Mouse (Mus musculus): ENCODE results near the gene Fosl2.

Fosl2 gene

DNA sequence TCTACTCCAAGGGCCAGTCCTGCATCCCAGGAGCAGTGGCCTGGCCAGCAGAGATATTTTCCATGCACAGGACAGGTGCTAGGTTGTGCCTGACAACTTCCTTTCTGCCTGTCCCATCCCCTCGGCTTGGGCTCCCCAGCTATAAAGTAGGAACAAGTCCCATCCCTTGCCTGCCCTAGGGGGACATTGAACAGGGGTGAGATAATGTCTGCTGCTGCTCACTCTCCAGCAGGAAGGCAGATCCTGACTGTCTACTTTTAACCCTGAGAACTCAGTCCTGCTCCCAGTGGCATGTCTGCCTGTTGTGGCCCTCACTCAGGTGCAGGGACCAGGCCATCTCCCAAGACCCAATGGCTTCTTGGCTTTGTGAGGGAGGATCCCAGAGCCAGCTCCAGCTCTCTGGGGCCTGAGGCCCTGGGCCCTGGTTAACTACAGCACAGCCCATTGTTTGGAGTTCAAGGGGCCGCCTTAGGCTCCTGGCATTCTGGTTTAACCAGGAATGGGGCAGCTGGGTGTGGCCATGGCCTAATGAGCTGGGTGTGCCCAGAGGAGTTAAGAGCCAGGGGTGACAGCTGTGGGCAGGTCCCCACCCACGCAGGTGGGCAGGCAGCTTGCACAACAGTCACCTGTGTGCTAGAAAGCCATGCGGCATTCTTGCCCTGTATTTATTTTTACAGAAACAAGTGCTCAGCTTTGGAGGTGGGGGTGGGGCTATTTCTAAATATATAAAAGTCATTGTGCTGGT is 47.5 kb downstream of the Fosl2 start:
- DNase-seq (ENCODE audit: low spot score) = no peak

DNA sequence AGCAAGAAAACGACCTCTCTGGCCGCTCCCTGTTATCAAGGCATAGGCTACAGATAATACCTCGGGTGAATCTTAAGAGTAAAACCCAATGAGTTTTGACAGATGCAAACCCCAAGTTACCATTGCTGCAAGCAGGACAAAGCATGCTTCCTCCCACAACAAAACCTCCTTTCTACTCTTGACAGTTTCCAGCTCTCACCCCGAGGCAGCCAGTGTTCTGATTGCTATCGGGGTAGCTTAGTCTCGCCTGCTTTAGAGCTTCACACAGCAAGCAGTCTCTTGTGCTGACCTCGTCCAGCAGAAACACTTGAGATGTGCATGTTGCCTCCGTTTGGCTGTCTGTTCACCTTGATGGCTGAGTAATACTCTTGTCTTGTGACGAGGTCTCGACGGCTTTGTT is 52.1 kb downstream of the Fosl2 start:
- DNase-seq (ENCODE audit: low spot score) = no peak

DNA sequence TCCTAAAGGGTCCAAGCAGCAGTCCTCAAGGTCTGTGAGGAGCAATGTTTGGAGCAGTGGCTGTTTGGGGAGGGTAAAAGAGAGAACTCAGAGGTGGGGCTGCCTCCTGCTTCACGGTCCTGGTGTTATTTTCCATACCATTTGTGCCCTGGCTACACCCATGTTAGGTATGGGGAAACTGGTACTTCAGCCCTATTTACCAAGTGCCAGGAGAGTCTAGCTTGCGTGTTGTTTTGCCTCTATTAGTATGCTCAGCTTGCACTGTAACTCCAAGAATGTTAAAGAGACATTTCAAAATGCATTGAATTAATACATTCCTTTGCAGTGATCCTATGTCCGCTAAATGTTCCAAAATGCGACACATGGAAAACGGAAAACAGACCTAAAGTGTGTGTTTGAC is 55.7 kb downstream of the Fosl2 start:
- no peak for DNase-seq (ENCODE audit: low spot score)

DNA sequence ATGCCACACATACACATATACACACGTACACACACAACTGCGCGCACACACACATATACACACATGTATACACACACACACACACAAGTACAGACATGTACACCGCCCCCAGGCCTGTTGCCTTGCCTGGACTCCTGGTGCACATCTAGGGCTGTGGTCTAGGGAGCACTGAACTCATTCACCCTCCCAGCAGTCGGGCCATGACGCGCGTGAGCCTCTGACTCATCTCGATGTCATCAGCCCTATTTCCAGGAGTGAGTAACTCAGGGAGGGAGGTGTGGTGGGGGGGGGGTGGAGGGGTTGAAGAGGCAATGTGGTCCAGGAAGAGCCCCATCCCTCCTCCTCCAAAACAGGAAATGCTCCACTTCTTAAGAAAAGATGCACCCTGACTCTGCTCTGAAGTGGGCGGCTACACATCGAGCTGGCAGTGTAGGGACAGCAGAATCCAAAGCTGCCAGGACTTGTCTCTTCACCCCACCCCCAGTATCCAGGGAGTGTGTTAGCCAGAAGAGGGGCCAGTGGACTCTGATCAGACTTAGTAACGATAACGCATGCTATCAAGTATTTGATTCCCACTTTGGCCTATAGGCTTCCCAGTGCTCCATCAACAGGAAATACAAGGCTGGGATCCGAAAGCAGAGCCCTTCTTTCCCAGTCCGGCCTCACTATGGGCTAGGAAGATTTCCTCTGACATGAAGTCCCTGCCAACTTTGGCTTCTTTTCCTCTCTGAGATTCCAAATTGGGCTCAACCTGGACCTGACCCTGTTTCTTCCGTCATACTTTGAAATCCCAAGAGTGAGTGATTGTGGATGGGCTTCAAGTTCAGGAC is 56.6 kb downstream of the Fosl2 start:
- no peak for DNase-seq (ENCODE audit: low spot score)

DNA sequence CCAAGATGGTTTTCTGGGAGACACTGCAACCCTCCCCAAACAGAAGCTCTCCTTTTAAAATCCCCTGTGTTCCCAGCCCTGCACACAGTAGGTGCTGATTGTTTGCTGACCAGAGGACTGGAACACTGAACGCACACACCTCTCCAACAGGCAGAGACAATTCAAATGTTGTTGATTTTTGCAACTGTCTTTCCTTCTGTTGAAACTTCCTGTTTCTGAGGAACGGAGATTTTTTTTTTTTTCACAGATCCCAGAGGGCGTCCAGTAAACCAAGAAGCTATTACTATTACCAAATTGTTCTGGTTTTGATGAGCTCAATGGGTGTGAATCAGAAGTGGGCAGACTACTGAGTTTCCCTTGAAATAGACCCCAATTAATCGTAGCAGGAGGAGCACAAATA is 58.6 kb downstream of the Fosl2 start:
- no peak for DNase-seq (ENCODE audit: low spot score)

DNA sequence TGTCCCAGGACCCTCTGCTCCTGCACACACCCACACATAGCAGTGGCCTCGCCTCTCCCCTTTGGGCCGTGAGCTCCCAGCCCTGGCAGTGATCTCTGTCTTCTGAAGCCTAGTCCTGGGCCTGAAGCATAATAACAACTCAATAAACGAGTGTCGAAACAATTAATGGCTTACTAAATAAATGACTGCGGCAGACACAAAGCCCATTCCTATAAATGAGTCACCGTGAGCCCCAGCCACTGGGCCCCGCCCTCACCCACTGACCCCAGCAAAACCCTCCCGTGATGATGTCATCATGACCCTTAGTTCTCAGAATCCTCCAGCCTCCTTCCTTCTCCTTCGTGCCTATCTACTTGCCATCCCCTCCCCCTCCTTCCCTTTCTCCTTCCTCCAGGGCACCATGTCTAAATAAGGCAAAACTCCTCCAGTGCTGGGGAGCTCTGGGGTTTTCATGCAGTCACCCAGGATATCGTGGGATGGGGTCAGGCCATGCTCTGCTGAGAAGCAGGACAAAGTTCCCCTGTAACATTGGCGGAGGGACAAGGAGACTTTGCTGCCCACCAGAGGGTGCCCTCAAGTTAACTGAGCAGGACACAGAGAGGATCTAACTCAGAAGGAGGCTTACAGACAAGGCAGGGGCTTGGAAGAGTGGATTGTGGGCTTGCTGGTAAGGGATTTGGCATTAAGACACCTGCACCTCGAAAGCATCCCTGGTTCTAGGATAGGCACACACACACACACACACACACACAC is 60.4 kb downstream of the Fosl2 start:
- DNase-seq (ENCODE audit: low spot score) = no peak

DNA sequence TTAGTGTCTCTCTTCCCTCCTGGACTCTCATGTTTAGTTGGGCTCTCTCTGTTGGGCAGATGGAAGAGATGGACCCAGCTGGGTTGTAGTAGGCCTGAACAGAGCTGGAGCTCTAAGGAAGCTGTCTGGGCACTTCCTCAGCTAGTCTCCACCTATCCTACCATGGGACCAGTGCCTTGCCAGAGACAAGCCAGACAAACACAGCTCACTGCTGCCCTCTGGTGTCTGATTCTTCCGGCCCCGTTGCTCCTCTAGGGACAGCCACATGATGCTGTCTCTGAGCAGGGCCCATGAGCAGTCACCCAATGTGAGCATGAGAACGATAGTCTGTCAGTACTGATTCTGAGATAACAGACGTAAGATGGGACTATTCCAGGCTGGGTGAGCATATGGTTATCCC is 62.1 kb downstream of the Fosl2 start:
- peak; percentile 95 for DNase-seq (ENCODE audit: low spot score)

DNA sequence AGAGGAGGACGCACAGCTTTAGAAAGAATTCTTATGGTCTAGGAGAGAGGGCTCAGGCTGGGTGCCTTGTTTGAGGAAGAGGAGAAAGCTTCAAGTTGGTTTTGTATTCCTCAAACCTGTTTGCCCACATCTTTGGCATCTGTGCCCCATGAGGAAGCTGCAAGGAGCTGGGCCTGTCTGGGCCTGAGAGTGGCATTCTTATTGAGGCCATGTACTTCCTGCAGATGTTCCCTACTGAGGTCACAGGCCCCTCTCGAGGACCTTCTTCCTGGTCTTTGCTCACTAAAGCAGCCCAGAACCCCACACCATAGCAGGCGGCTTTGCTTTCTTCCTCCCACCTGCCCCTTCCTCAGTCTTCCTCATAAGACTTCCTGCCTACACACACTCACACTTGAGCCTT is 63.5 kb downstream of the Fosl2 start:
- no peak for DNase-seq (ENCODE audit: low spot score)

DNA sequence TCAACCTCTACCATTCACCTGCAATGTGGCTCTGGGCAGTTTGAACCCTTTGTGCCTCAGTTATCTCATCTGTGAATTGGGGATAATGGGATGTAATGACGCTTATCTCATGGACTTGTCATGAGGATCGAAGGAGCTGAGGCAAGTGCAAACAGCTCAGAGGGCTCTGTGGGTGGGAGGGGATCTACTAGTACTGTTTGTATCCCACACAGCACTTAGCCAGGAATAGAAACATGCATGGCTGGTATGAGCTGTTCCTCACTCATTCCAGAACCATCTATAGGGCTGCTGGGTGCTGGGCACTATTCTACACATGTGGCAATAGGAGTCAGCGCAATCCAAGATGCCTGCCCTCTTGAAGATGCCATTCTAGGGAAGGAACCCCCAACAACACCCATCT is 64.0 kb downstream of the Fosl2 start:
- DNase-seq (ENCODE audit: low spot score) = no peak

DNA sequence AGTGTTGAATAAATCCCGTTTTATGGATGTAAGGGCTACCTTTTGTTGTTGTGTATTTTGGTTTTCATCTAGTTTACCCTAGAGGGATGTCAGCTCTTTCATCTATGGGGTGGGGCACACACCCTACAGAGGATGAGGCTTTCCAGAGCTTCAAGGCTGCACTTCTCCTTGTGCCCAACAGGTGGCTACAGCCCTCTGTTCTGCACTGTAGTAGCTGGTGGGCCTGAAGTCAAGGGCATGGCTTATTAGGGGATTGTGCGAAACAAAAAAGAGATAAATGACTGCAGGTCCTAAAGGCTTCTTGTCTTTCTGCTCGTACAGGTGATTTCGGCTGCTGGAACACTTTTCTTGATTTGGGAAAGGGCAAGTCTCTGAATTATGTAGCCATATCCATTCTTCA is 69.1 kb downstream of the Fosl2 start:
- peak; percentile 54 for DNase-seq (ENCODE audit: low spot score)

DNA sequence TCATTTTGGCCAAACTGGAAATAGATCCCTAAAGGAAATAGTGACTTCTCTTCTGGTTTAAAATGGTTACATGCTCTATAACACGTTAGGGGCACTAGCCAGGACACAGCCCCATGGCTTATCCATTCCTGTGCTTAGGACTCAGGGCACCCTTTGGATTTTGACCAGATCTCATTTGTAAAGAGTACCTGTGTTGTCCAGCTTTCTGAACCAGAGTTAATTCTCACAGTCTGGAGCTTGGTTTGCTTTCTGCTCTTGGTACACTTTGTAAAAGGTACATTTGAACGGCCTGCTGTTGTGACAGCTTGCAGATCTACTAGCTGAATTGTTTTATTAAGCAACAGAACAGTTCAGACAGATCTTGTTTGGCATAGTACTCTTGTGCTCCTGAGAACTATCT is 71.1 kb downstream of the Fosl2 start:
- DNase-seq (ENCODE audit: low spot score) = no peak

All from retina, embryonic 14.5 days (tissue).